Mouse (Mus musculus) stomach, embryonic 16.5 days (tissue): ENCODE data around the gene Hhipl1. TPM values are rescaled to one million over a fixed set of nuclear protein-coding genes. Genes with fewer than 3 reads are reported as not detected.

Source experiments
- ATAC-seq: fragments of 200-750 bp; cut with Nextera tagmentation; 2 replicates; pipeline ENCODE4 v1.8.0; 2017; ENCODE audit warnings: moderate number of reproducible peaks, moderate TSS enrichment; ENCODE audit not compliant: insufficient read depth, low FRiP score
- H3K27ac ChIP-seq: fragments of 300-500 bp; sonication (generic); 2 replicates; pipeline ENCODE4 v1.5.1; 2014; ENCODE audit warnings: low read length
- H3K27me3 ChIP-seq: fragments of 300-500 bp; sonication (generic); 2 replicates; pipeline ENCODE4 v1.6.1; 2014; ENCODE audit warnings: low read length, control low read depth, mixed read lengths; ENCODE audit not compliant: control insufficient read depth, insufficient read depth
- H3K36me3 ChIP-seq: fragments of 300-500 bp; sonication (generic); 2 replicates; pipeline ENCODE4 v1.6.1; 2014; ENCODE audit warnings: low read length; ENCODE audit not compliant: control insufficient read depth, insufficient read depth
- H3K4me1 ChIP-seq: fragments of 300-500 bp; sonication (generic); 2 replicates; pipeline ENCODE4 v1.6.1; 2014; ENCODE audit warnings: low read length, control low read depth, mixed read lengths; ENCODE audit not compliant: control insufficient read depth, insufficient read depth
- H3K4me2 ChIP-seq: fragments of 300-500 bp; sonication (generic); 2 replicates; pipeline ENCODE4 v1.6.1; 2014; ENCODE audit warnings: low read depth, low read length, mixed read lengths
- H3K4me3 ChIP-seq: fragments of 300-500 bp; sonication (generic); replicated peaks from 2 replicates; pipeline ENCODE4 v1.5.1; 2014; ENCODE audit warnings: mild to moderate bottlenecking, low read length
- H3K9ac ChIP-seq: fragments of 300-500 bp; sonication (generic); 2 replicates; pipeline ENCODE4 v1.6.1; 2014; ENCODE audit warnings: low read length
- H3K9me3 ChIP-seq: fragments of 300-500 bp; sonication (generic); replicated peaks from 2 replicates; pipeline ENCODE4 v1.6.1; 2016; ENCODE audit warnings: low read length, control low read depth; ENCODE audit not compliant: control insufficient read depth
- WGBS: fragments of 180-500 bp; shearing (Covaris S2); extraction: QIAGEN DNeasy Blood & Tissue Kit; methylation state at CpG from one replicate; pipeline ENCODE4 v1.1.7; 2014; 5-methylcytosine and 5-hydroxymethylcytosine counted together
- polyA plus RNA-seq: library from polyadenylated mRNA; unstranded; fragments of >200 nt; fragmentation: Nextera tagmentation; extraction: Ambion mirVana; gene quantifications from 2 replicates; pipeline ENCODE4 v1.2.1, GENCODE M21; 2015

The Hhipl1 gene
- polyA plus RNA-seq, 1 experiment from 2014 or later = 0.65 TPM

- Histone ChIP-seq H3K9ac (no peak overlapping the region), H3K27me3 (no peaks in the 10 kb centered on the region), H3K36me3 (no peaks in the 10 kb centered on the region), H3K27ac (no peak overlapping the region), H3K4me3 (no peak overlapping the region), H3K4me2 (no peak overlapping the region), H3K9me3 (no peaks in the 10 kb centered on the region), H3K4me1 (peaks cover 69% of the 10 kb centered on the region)
- no peak for ATAC-seq
- WGBS = 63% methylated on average over 5 of the region's 5 CpGs
Measured at GRCm38 (mm10) chr12:108269699-108270098, 36.4 kb upstream of the Hhipl1 start.

DNA sequence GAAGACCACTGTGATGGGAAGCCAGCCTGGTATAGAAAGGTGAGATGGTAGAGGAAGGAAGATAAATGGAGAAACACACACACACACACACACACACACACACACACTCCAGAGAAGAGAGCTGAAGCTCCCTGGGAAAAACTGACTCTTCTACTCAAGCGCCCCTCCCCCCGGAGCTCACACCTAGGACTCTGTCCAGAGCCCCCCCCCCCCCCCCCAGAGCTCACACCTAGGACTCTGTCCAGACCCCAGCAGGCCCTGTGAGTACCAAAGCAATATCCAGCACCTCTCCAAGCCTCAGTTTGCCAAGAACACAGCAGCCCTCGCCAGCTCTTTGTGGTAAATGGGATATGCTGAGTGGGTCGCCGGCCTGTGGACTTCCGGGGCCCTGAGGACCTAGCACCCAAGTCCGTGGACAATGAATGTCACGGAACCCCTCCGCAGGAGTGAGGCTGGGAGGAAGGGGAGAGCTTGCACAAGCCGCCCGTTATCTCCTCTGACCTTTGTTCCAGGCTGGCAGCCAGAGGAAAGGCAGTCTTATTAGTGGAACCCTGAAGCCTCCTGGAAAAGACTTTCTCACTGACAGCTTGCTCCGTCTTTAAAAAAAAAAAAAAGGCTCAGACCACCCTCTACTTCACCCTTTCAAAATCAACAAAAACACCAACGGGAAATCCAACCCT lies 35.7 kb upstream of the Hhipl1 start:
- Histone ChIP-seq H3K9ac (0 out of 2 replicates have a peak overlapping the region, but pooled peaks have one; percentile 23), H3K36me3 (no peaks in the 10 kb centered on the region)
- WGBS = 56% methylated on average over 13 of the region's 13 CpGs

GRCm38 (mm10) chr12:108271351-108272142 lies 34.5 kb upstream of the Hhipl1 start:
- Histone ChIP-seq H3K9ac (no peak overlapping the region), H3K4me2 (peak overlapping the region; percentile 93; the same call in 1 of the 2 replicates), H3K4me3 (no peak overlapping the region), H3K27ac (no peak overlapping the region), H3K27me3 (no peaks in the 10 kb centered on the region), H3K4me1 (peaks cover 58% of the 10 kb centered on the region), H3K36me3 (no peaks in the 10 kb centered on the region), H3K9me3 (no peaks in the 10 kb centered on the region)
- ATAC-seq = no peak
- WGBS = 79% methylated on average over 16 of the region's 16 CpGs

More for the DNA sequence above, 35.7 kb upstream of the Hhipl1 start:
- H3K4me3 ChIP-seq = no peak overlapping the region
- H3K4me2 ChIP-seq = peak overlapping the region; percentile 25; the same call in 1 of the 2 replicates
- no peaks in the 10 kb centered on the region for H3K27me3 ChIP-seq
- H3K4me1 ChIP-seq = peaks cover 66% of the 10 kb centered on the region
- no peaks in the 10 kb centered on the region for H3K9me3 ChIP-seq
- H3K27ac ChIP-seq = peak overlapping the region; percentile 43; the same call in 1 of the 2 replicates
- ATAC-seq = no peak

DNA sequence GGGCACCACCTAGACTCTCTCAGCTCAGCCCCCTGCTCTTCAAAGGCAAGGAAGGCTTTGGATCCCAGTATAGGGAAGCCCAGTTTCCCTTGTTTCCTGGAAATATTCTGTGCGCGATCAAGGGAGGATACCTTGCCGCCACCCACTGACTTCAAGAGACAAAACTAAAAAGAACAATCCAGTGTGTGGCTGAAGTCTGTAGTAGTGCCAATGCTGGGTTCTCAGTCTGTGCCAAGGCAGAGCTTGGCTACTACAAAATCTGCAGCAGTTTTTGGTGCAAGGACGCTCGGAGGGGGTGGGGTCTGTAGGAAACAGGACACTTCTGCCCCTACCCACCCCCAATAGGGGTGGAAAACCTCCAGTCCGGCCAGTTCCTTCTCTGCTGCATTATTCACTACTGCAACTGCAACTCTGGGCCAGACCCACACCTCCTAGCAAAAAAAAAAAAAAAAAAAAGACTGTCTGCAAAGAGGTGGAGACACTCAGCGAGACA lies 33.9 kb upstream of the Hhipl1 start:
- no peak overlapping the region; the same call in 1 of the 2 replicates for H3K4me3 ChIP-seq
- peaks cover 61% of the 10 kb centered on the region for H3K4me1 ChIP-seq
- H3K27me3 ChIP-seq = no peaks in the 10 kb centered on the region; the same call in 1 of the 2 replicates
- no peaks in the 10 kb centered on the region for H3K9me3 ChIP-seq
- no peak for ATAC-seq
- no peak overlapping the region for H3K27ac ChIP-seq
- 56% methylated on average over 7 of the region's 7 CpGs for WGBS
- H3K4me2 ChIP-seq = peak overlapping the region; percentile 93
- no peaks in the 10 kb centered on the region for H3K36me3 ChIP-seq
- H3K9ac ChIP-seq = no peak overlapping the region

- no peak for ATAC-seq
- WGBS = 10% methylated on average over 21 of the region's 21 CpGs
- Histone ChIP-seq H3K9ac (peak overlapping the region; percentile 89), H3K27me3 (no peaks in the 10 kb centered on the region; the same call in 1 of the 2 replicates), H3K4me2 (peak overlapping the region; percentile 93), H3K36me3 (no peaks in the 10 kb centered on the region), H3K9me3 (no peaks in the 10 kb centered on the region), H3K4me3 (peak overlapping the region; percentile 80), H3K27ac (peak overlapping the region; percentile 67; the same call in 1 of the 2 replicates), H3K4me1 (peaks cover 67% of the 10 kb centered on the region)
Measured at GRCm38 (mm10) chr12:108273466-108274312, 32.4 kb upstream of the Hhipl1 start.

GRCm38 (mm10) chr12:108274313-108274595 lies 31.8 kb upstream of the Hhipl1 start:
- no peaks in the 10 kb centered on the region for H3K36me3 ChIP-seq
- peak overlapping the region; percentile 80 for H3K4me3 ChIP-seq
- ATAC-seq = no peak
- H3K4me2 ChIP-seq = peak overlapping the region; percentile 93
- peaks cover 69% of the 10 kb centered on the region for H3K4me1 ChIP-seq
- peak overlapping the region; percentile 89 for H3K9ac ChIP-seq
- H3K27ac ChIP-seq = 0 out of 2 replicates have a peak overlapping the region, but pooled peaks have one; percentile 67
- H3K27me3 ChIP-seq = no peaks in the 10 kb centered on the region; the same call in 1 of the 2 replicates
- no peaks in the 10 kb centered on the region for H3K9me3 ChIP-seq
- under 1% methylated on average over 34 of the region's 35 CpGs for WGBS

GRCm38 (mm10) chr12:108274661-108275507 lies 31.2 kb upstream of the Hhipl1 start, which contains the start of gene Ccdc85c:
Ccdc85c (minus strand) TSS chr12:108275425.
- no peak for ATAC-seq
- Histone ChIP-seq H3K9me3 (no peaks in the 10 kb centered on the region), H3K4me3 (peak within 1 kb of the TSS; percentile 80), H3K27me3 (no peaks in the 10 kb centered on the region; the same call in 1 of the 2 replicates), H3K36me3 (no peaks in the 10 kb centered on the region), H3K4me2 (peak within 1 kb of the TSS; percentile 93), H3K27ac (peak within 1 kb of the TSS; percentile 67), H3K9ac (peak within 1 kb of the TSS; percentile 89), H3K4me1 (peaks cover 63% of the 10 kb centered on the region)
- WGBS = under 1% methylated on average over 105 of the region's 120 CpGs

DNA sequence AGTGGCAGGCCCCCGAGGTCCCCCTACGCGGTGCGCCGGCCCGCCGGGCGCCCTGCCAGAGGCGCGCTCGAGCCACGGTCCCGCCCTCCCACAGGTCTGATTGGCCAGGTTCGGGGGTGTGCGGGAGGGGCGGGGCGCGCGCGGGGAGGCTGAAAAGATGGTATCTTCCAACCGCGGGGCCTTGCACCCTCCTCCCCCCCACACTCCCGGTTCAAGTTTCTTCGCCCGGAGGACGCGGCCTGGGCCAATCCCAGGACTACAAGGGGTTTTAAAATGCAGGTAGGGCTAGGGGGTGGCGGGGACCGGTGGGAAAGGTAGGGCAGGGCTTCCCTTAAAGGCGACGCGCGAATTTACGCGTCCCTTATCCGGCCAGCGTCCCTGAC lies 30.6 kb upstream of the Hhipl1 start:
- Histone ChIP-seq H3K4me3 (peak overlapping the region; percentile 80), H3K4me2 (peak overlapping the region; percentile 93), H3K9me3 (no peaks in the 10 kb centered on the region), H3K36me3 (no peaks in the 10 kb centered on the region), H3K27ac (peak overlapping the region; percentile 28), H3K27me3 (no peaks in the 10 kb centered on the region; the same call in 1 of the 2 replicates), H3K9ac (peak overlapping the region; percentile 89), H3K4me1 (peaks cover 60% of the 10 kb centered on the region)
- peak; percentile 95 for ATAC-seq
- WGBS = 1% methylated on average over 34 of the region's 37 CpGs
